Mouse (Mus musculus) large intestine, adult 2 months (tissue): ENCODE measurements around the gene Adamts3. TPM values are rescaled to one million over a fixed set of nuclear protein-coding genes. Genes with fewer than 3 reads are reported as not detected.

Experiments used
- DNase-seq: peaks from one replicate; pipeline ENCODE4 v3.0.0-alpha.2; 2012; ENCODE audit warnings: low read depth, low spot score
- WGBS: fragments of 180-500 bp; shearing (Covaris S2); methylation state at CpG from one replicate; pipeline ENCODE4 v1.1.7; 2018; 5-methylcytosine and 5-hydroxymethylcytosine counted together
- polyA plus RNA-seq: library from polyadenylated mRNA; depleted of rRNA; stranded (reverse); fragments of >200 nt; gene quantifications from 2 replicates; pipeline ENCODE4 v1.2.3, GENCODE M21; 2012

Gene Adamts3
- polyA plus RNA-seq, 1 experiment = 0.21 TPM

DNA sequence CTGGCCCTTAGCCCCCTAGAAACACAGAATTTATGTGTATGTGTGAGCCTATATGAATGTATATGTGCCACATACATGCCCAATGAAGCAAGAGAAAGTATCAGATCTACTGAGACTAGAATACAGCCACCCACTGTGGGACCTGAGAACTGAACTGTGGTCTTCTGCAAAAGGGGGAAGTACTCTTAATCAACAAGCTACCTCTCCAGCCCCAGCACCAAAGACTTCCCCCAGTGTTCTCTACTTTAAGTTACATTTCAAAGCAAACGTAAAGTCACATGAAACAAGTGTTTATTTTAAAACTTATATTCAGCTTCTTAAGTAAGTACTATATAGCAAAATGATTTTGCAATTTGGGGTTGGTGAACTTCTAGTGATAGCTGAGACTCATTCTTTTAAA is 62.0 kb downstream of the Adamts3 start:
- no peak for DNase-seq
- WGBS = 87% methylated on average over 1 of the region's 1 CpGs

GRCm38 (mm10) chr5:89819531-89819930 is 63.6 kb downstream of the Adamts3 start:
- no peak for DNase-seq
- 20% methylated on average over 3 of the region's 3 CpGs for WGBS

- 14% methylated on average over 6 of the region's 6 CpGs for WGBS
- peak; percentile 38 for DNase-seq
These were observed 66.5 kb downstream of the Adamts3 start for GRCm38 (mm10) chr5:89816610-89817009.

DNA sequence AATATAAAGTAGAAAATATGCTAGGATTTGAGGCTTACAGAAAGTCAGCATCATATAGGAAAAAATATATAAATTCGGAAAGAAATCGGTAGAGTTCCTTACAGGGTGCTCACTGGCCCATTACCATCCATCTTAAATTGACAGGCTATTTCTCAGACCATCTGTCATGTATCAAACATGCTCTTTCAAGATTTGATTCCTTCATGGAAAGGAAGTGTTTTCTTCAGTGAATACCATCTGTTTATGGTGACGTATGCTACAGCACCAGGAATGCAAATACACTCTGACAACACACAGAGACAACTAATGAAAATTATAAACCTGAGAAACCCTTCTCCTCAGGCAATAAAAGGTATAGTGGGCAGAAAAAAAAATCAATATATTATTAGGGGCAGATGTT is 68.6 kb downstream of the Adamts3 start:
- no peak for DNase-seq
- 88% methylated on average over 3 of the region's 3 CpGs for WGBS

DNA sequence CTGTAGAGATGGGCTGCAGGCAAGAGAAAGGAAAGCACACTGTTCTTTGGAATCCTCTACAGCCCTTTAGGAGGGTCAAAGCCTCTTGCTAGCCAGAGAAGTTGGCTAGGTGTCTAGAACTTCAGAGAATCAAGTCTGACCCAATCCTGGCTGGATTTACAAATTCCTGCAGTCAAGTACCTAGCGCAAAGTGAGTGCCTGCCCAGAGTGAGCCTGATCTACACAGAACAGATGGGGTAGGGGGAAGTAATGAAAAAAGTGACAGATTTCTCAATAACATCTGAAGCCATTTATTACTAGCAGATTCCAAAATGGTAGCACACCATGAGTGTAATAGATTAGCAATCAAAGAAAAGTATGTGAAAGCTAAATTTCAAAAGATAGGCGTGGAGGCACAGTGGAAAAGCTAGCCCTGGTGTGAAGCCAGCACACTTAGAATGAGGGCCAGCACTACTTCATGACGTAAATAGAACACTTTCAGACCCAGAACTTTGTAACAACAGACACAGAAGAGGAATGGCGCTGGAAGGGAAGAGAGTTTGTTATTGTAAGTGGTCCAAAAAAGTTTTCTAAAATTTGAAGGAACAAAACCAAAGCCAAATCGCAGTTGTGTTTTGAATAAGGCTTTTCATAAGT is 82.8 kb downstream of the Adamts3 start:
- no peak for DNase-seq
- WGBS = 70% methylated on average over 5 of the region's 5 CpGs

DNA sequence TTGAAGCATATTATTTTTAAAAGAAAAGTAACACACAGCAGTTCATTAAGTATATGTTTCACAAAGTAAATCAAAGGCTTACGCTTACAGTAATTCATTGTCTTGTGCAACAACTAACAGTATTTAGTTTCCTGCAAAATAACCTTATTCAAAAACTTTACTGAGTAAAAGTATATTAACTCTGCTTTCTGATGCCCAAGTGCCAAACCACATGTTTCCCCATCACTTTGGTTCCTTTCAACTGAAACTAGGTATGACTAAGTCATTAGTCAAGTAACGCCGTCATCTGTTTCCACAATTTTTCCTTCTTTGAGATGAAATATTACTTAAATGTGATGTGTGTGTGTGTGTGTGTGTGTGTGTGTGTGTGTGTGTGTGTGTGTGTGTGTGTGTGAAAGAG is 89.4 kb downstream of the Adamts3 start:
- WGBS = 95% methylated on average over 3 of the region's 3 CpGs
- DNase-seq = no peak

DNA sequence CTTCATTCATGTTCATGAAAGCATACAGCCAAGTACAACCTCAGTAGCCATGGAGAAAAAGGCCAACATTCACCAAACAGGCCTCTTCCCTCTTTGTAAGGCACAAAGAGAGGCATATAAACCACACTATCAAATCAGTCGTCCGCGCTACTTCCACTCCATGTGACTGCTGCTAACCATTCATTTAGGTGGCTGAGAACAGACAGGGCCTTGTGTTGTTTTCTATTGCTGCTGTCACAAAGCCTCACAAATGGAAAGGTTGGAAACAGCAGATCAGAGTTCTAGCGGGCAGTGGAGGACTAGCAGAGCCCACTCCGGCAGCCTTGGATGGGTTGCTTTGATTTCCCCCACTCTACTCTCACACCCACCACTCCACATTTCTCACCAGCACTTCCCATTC is 98.5 kb downstream of the Adamts3 start:
- DNase-seq = no peak
- WGBS = 92% methylated on average over 5 of the region's 5 CpGs

GRCm38 (mm10) chr5:89779823-89780222 is 103.3 kb downstream of the Adamts3 start:
- no peak for DNase-seq
- 92% methylated on average over 2 of the region's 2 CpGs for WGBS

DNA sequence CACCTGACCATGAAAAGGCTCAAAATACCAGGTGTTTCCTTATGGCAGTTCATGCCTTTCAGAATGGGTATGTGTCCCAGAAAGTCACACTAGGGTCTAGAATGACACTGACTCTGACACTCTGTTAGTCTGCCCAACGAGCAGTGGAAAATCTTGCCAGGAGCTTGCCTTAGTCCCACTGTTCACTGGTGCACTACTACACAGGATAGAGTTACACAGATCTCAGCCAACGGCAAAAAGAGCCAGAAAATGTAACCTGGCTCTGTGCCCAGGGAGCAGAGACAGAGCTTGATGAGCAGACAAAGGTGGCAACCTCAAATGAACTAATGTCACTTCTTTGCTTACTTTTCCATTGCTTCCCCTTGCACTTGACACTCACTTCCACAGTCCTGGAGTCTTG is 104.5 kb downstream of the Adamts3 start:
- WGBS = 36% methylated on average over 2 of the region's 2 CpGs
- no peak for DNase-seq

GRCm38 (mm10) chr5:89777411-89777810 is 105.7 kb downstream of the Adamts3 start:
- 82% methylated on average over 4 of the region's 4 CpGs for WGBS
- no peak for DNase-seq

- DNase-seq = no peak
- WGBS = 35% methylated on average over 4 of the region's 4 CpGs
These were observed 112.3 kb downstream of the Adamts3 start for GRCm38 (mm10) chr5:89770655-89771355.

DNA sequence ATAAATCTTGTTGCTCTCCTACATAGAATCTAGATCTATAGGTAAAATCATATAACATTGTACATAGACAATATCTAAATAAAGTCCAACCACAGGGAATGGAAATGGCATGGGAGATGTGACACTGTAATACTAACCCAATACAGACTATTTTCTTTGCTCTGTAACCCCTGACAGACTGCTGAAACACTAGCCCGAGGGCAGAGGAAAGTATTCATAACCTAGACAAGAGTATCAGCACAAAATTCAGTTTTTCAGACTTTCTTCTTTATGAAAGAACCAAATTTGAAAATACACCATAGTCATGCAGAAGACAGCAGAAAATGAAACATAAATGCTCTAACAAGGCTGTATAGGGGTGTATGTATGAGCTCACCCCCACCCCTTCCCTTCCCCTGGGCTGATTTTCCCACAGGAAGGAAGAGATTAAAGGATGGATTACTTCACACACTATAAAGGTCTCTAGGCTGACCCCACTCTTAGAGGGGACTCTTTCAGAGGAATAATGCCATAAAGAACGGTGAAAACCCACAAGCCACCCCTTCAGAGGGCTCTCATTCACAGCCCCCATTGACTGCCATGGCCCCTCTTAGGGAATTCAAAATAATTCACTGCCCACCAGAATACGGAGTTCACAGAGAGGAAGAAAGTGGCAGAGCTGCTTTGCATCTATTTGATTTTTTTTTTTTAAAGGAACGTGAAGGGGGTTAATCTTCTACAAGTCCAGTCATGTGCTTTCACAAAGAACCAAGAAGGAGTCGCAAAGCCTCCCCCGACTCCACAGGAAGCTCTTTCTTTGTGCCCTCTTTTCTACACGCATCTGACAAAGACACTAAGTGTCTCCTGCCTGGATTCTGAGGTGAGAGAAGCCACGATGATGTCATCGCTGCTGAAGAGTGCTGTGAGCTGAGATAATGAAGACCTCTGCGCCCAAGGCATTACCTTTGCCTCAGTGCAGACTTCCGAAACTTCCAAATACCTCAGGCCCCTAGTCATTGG is 119.6 kb downstream of the Adamts3 start:
- WGBS = 52% methylated on average over 11 of the region's 11 CpGs
- DNase-seq = no peak

GRCm38 (mm10) chr5:89760368-89760767 is 122.8 kb downstream of the Adamts3 start:
- whole genome bisulfite sequencing = 92% methylated on average over 4 of the region's 4 CpGs
- DNase-seq = no peak

GRCm38 (mm10) chr5:89751836-89752235 is 131.3 kb downstream of the Adamts3 start:
- DNase-seq = no peak
- 93% methylated on average over 2 of the region's 2 CpGs for WGBS

DNA sequence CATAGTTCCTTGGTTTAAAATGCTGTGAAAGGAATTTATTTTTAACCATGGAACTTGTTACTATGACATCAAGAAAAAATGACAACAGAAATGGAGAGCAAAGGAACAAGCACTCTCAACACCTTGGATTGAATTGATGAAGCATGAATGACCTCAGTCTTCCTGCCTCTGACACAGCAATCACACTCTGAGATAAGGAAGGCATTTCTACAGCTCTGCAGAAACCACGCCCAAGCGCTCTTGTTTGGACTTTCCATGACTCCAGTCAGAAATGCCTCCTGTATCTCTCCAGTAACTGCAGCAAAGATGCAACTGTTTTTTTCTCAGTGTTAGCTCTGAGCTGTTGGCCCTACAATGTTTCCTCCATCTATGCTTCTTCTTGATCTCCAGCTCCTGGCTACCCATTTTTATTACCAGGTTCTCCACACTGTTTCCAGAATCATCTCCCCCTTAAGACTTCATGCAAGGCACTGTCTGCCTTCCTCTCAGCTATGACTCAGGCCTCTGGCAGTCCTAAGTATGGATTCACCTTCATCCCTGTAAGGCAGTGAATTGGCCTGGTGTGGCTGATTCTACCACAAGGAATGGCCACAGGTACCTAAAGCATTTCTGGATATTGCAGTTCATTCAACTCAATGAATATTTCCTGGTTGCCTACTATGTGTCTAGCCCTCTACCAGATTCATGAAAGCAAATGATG is 134.8 kb downstream of the Adamts3 start:
- no peak for DNase-seq
- 39% methylated on average over 2 of the region's 2 CpGs for WGBS

- DNase-seq = no peak
- 80% methylated on average over 5 of the region's 5 CpGs for WGBS
These were observed 135.9 kb downstream of the Adamts3 start for GRCm38 (mm10) chr5:89747149-89747659.

DNA sequence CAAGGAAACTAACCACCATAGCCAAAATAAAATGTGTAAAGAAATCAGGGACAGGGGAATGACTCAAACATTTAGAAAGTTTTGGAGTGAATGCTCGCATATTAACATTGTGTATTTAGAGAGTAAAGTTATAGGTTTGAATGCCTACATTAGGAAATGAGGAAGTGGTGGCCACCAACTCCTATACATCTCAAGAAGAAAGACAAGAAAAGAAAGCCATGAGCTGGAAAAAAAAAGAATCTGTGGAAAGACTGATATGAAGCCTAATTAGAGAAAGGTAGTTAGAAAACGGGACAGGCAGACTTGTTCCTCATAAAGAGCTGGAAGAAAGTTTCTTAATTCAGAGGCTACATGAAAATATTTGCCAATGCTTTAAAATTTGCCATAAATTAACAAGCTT is 138.0 kb downstream of the Adamts3 start:
- 82% methylated on average over 2 of the region's 2 CpGs for WGBS

GRCm38 (mm10) chr5:89734759-89735158 is 148.4 kb downstream of the Adamts3 start:
- WGBS = 89% methylated on average over 2 of the region's 2 CpGs
- no peak for DNase-seq

More for the DNA sequence above, 138.0 kb downstream of the Adamts3 start:
- no peak for DNase-seq

GRCm38 (mm10) chr5:89730411-89730810 is 152.7 kb downstream of the Adamts3 start:
- 40% methylated on average over 3 of the region's 3 CpGs for WGBS
- no peak for DNase-seq
